In the genomic region with DNA sequence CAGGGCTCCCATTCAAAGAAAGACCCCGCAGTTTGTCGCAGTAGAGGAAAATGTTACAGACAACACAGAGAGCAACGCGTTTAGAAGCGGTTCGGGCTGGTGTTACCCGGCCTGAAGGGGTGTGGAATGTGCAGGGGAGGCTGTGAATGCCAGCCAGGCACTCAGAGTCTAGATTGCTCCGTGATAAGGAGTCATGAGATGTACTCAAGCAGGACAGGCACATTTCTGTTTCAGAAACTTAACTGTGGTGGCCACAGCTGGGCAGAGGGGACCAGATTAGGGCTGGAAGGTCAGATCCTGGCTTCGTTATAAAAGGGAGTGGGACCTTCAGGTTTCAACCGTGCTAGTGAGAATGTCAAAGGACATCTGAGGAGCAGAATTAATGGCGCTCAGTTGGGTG, we compare ENCODE assay signal across 8 mouse cellular contexts. TPM values are rescaled to one million over a fixed set of nuclear protein-coding genes. Genes with fewer than 3 reads are reported as not detected.
DNase-seq lines count a peak whose midpoint lies in the region; ATAC-seq and TF ChIP-seq lines count a peak whose summit lies in the region.

No protein-coding gene starts in this region.

- TF ChIP-seq POLR2A in spleen, adult 2 months (IDR thresholded peaks at IDR 0.05; ENCODE audit: low read depth, low read length), result no peak

- WGBS in spleen, adult 2 months, result 6% methylated on average over 11 of the region's 11 CpGs
- 3% methylated on average over 11 of the region's 11 CpGs for WGBS in forebrain, embryonic 12.5 days

- no peaks in the 10 kb centered on the region for H3K36me3 ChIP-seq in spleen, adult 2 months (ENCODE audit: control insufficient read depth, insufficient read depth, low read length)
- no peaks in the 10 kb centered on the region for H3K36me3 ChIP-seq in forebrain, embryonic 12.5 days (replicated peaks)

- no peaks in the 10 kb centered on the region for H3K9me3 ChIP-seq in forebrain, embryonic 12.5 days

- H3K4me3 ChIP-seq in spleen, adult 2 months (ENCODE audit: extremely low read depth, insufficient read depth, insufficient read length), result peak overlapping the region; percentile 57
- H3K4me3 ChIP-seq in forebrain, embryonic 12.5 days (replicated peaks), result peak overlapping the region; percentile 41

- DNase-seq in spleen, adult 2 months (ENCODE audit: low read depth in 1 of 2, low spot score in 2 of 2), result no peak
- DNase-seq in spleen, postnatal 14 days (ENCODE audit: low spot score in 2 of 2), result no peak
- DNase-seq in kidney, postnatal 25 days, result peak; percentile 48 to 84
- no peak for DNase-seq in c-Kit-positive CD71-positive TER-119-positive erythroid progenitor cells, embryonic 14.5 days (ENCODE audit: low spot score)
- no peak for DNase-seq in thymus, postnatal 4 days
- no peak for DNase-seq in layer of hippocampus, adult 8-10 months (ENCODE audit: low spot score in 2 of 2)

- peak overlapping the region; percentile 78 for H3K4me2 ChIP-seq in forebrain, embryonic 12.5 days

- ATAC-seq in forebrain, embryonic 12.5 days (ENCODE audit: low FRiP score), result peak; percentile 25
- ATAC-seq in megakaryocyte, adult 5-6 weeks (ENCODE audit: poor library complexity, severe bottlenecking), result peak; percentile 17

- peak overlapping the region; percentile 83 for H3K27ac ChIP-seq in spleen, adult 2 months (ENCODE audit: insufficient read depth, low read length)
- peak overlapping the region; percentile 98 for H3K27ac ChIP-seq in forebrain, embryonic 12.5 days

- no peaks in the 10 kb centered on the region for H3K27me3 ChIP-seq in spleen, adult 2 months (ENCODE audit: control insufficient read depth, insufficient read depth, low read length)
- H3K27me3 ChIP-seq in forebrain, embryonic 12.5 days, result no peaks in the 10 kb centered on the region

- no peak for TF ChIP-seq CTCF in spleen, adult 2 months (IDR thresholded peaks at IDR 0.05; ENCODE audit: extremely low read depth, insufficient read depth, insufficient read length, insufficient replicate concordance)

- H3K4me1 ChIP-seq in spleen, adult 2 months (ENCODE audit: control insufficient read depth, insufficient read depth, insufficient read length), result peaks cover 25% of the 10 kb centered on the region
- H3K4me1 ChIP-seq in forebrain, embryonic 12.5 days, result peaks cover 47% of the 10 kb centered on the region

- peak overlapping the region; percentile 59 for H3K9ac ChIP-seq in forebrain, embryonic 12.5 days

RNA-seq across cellular contexts. Expression of a gene that starts 8.8 kb away (rescaled TPM):
- 30.1 and 39.6 TPM in 2 replicates for polyA plus RNA-seq in spleen, adult 2 months (2012; rRNA removed)
- 470 and 492 TPM in 2 replicates for polyA plus RNA-seq in forebrain, embryonic 12.5 days (2016; fragmentation: Nextera tagmentation; extraction: Ambion mirVana)
- 30.0 and 33.3 TPM in 2 replicates for total RNA-seq in megakaryocyte, adult 5-6 weeks (2015)
- total RNA-seq in megakaryocyte, adult 5-6 weeks (2017), result 26.9 and 28.9 TPM in 2 replicates
- total RNA-seq in layer of hippocampus, adult 8-10 months (2022), result 100 to 1,000 TPM; 662 to 773 (median 703) TPM

RNA-seq across cellular contexts. Expression of a gene that starts 48.2 kb away (rescaled TPM):
- polyA plus RNA-seq in spleen, adult 2 months (2012; rRNA removed), result 0.20 TPM in 2 replicates
- 0.15 and 0.29 TPM in 2 replicates for polyA plus RNA-seq in forebrain, embryonic 12.5 days (2016; fragmentation: Nextera tagmentation; extraction: Ambion mirVana)
- 0.40 TPM in 1 of 2 replicates, not detected in the other for total RNA-seq in megakaryocyte, adult 5-6 weeks (2015)
- total RNA-seq in megakaryocyte, adult 5-6 weeks (2017), result 0.12 TPM in 1 of 2 replicates, not detected in the other
- 1 to 10 TPM; 2.3 to 3.0 (median 2.7) TPM for total RNA-seq in layer of hippocampus, adult 8-10 months (2022)

Comparison
In these comparisons a context has a peak if more than half of its experiments do, and no peak if none do; other contexts are left out.
1. DNase-seq: peak in kidney, postnatal 25 days (2 of 2); none in spleen, adult 2 months (0 of 2), spleen, postnatal 14 days (0 of 2), c-Kit-positive CD71-positive TER-119-positive erythroid progenitor cells, embryonic 14.5 days (single experiment), thymus, postnatal 4 days (single experiment) and layer of hippocampus, adult 8-10 months (0 of 2).
2. RNA of a gene that starts 8.8 kb away (total RNA-seq): 662 to 773 TPM in layer of hippocampus, adult 8-10 months; 26.9 to 33.3 TPM in megakaryocyte, adult 5-6 weeks; every median in the first group is over 10 times any median in the second.